In the genomic region with DNA sequence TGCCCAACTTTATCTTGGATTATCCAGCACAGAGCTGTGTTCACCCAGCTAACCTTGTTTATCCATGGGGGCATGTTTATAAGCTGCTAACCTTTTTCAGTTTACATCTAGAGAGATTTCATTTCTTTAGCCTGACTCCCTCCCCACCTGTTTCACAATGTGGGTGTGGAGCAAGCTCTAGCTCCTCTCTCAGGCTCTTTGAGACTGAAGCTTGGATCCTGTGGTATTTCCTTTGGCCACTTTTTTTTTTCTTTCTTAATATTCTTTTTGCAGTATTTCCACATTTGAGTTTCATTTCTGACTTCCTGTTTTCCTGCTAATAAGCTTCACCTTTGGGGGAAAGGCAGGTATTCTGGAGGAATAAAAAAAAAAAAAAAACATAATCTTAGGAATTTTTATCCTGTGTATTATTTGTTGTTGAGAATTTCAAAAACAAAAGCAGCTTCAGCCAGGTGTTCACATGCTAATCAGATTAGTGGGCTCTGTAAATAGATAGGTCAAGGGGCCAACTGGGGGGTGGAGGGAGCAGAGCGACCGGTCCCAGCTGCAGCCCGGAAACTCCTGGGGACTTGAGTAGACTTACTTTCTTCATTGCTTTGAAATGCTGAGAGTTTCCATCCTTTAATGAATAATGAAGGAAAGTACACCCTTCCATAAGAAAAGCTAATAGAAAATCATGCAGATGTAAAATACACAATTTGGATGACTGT, we compare ENCODE assay signal across 10 mouse cellular contexts. TPM values are rescaled to one million over a fixed set of nuclear protein-coding genes. Genes with fewer than 3 reads are reported as not detected.
A peak's percentile ranks its signal among the peaks of the same experiment; 100 is the strongest.
DNase-seq lines count a peak whose midpoint lies in the region; ATAC-seq lines count a peak whose summit lies in the region.
"Had no signal": no experiment of that assay in that cellular context is flagged by ENCODE, and none has a peak within 500 bp of the region (broad histone marks: within the 10 kb centered on the region; RNA-seq: fewer than 3 reads in every experiment).

No protein-coding gene starts in this region.

- H3K4me3 ChIP-seq in kidney, embryonic 15.5 days (replicated peaks), result peak overlapping the region; percentile 85; the same call in 1 of the 2 replicates
- peak overlapping the region; percentile 64; the same call in 1 of the 2 replicates for H3K4me3 ChIP-seq in embryonic facial prominence, embryonic 14.5 days (ENCODE audit: low read depth, low read length)
- no peak overlapping the region for H3K4me3 ChIP-seq in intestine, embryonic 15.5 days (replicated peaks)
- no peak overlapping the region for H3K4me3 ChIP-seq in neural tube, embryonic 12.5 days

- no peak for DNase-seq in kidney, postnatal 25 days
- DNase-seq in embryonic facial prominence, embryonic 14.5 days (ENCODE audit: low spot score), result no peak
- no peak for DNase-seq in thymus, postnatal 0 days (ENCODE audit: low spot score)
- no peak for DNase-seq in urinary bladder, adult 2 months (ENCODE audit: low spot score)
- DNase-seq in natural killer cell, adult 2 months (ENCODE audit: low spot score in 2 of 2), result no peak

- H3K4me1 ChIP-seq in kidney, embryonic 15.5 days, result peaks cover 25% of the 10 kb centered on the region
- H3K4me1 ChIP-seq in embryonic facial prominence, embryonic 14.5 days (ENCODE audit: control insufficient read depth, insufficient read depth, low read length), result peaks cover 20% of the 10 kb centered on the region
- 0 out of 2 replicates have a peak, but pooled peaks cover 6% of the 10 kb centered on the region for H3K4me1 ChIP-seq in intestine, embryonic 15.5 days (replicated peaks)
- no peaks in the 10 kb centered on the region; the same call in 1 of the 2 replicates for H3K4me1 ChIP-seq in neural tube, embryonic 12.5 days

- H3K9me3 ChIP-seq in kidney, embryonic 15.5 days (replicated peaks), result no peaks in the 10 kb centered on the region
- H3K9me3 ChIP-seq in embryonic facial prominence, embryonic 14.5 days (ENCODE audit: control insufficient read depth, low read length), result no peaks in the 10 kb centered on the region
- H3K9me3 ChIP-seq in intestine, embryonic 15.5 days, result no peaks in the 10 kb centered on the region
- H3K9me3 ChIP-seq in neural tube, embryonic 12.5 days, result no peaks in the 10 kb centered on the region

- H3K27me3 ChIP-seq in kidney, embryonic 15.5 days, result 0 out of 2 replicates have a peak, but pooled peaks cover 7% of the 10 kb centered on the region
- H3K27me3 ChIP-seq in embryonic facial prominence, embryonic 14.5 days (replicated peaks; ENCODE audit: control insufficient read depth, insufficient read depth, low read length), result 0 out of 2 replicates have a peak, but pooled peaks cover 3% of the 10 kb centered on the region
- H3K27me3 ChIP-seq in intestine, embryonic 15.5 days (replicated peaks), result no peaks in the 10 kb centered on the region
- peaks cover 7% of the 10 kb centered on the region for H3K27me3 ChIP-seq in neural tube, embryonic 12.5 days (replicated peaks)

- H3K27ac ChIP-seq in kidney, embryonic 15.5 days, result no peak overlapping the region
- H3K27ac ChIP-seq in embryonic facial prominence, embryonic 14.5 days (replicated peaks; ENCODE audit: low read depth, low read length), result no peak overlapping the region
- no peak overlapping the region for H3K27ac ChIP-seq in intestine, embryonic 15.5 days
- H3K27ac ChIP-seq in neural tube, embryonic 12.5 days, result no peak overlapping the region
- H3K27ac ChIP-seq: liver, embryonic 14.5 days had no signal

- H3K4me2 ChIP-seq in kidney, embryonic 15.5 days, result peak overlapping the region; percentile 90
- H3K4me2 ChIP-seq in embryonic facial prominence, embryonic 14.5 days (ENCODE audit: low read depth, low read length), result peak overlapping the region; percentile 73
- H3K4me2 ChIP-seq in intestine, embryonic 15.5 days (replicated peaks), result peak overlapping the region; percentile 90
- H3K4me2 ChIP-seq in neural tube, embryonic 12.5 days (replicated peaks), result peak overlapping the region; percentile 90

- ATAC-seq in kidney, embryonic 15.5 days (replicated peaks; ENCODE audit: low FRiP score), result no peak
- ATAC-seq in embryonic facial prominence, embryonic 14.5 days (ENCODE audit: low read depth), result no peak
- no peak for ATAC-seq in intestine, embryonic 15.5 days
- ATAC-seq in neural tube, embryonic 12.5 days (ENCODE audit: low FRiP score, low read depth), result no peak

- H3K9ac ChIP-seq in kidney, embryonic 15.5 days, result no peak overlapping the region
- H3K9ac ChIP-seq in embryonic facial prominence, embryonic 14.5 days (ENCODE audit: low read depth, low read length), result no peak overlapping the region
- H3K9ac ChIP-seq in intestine, embryonic 15.5 days, result no peak overlapping the region
- H3K9ac ChIP-seq in neural tube, embryonic 12.5 days, result no peak overlapping the region
- H3K9ac ChIP-seq: liver, embryonic 14.5 days had no signal

- WGBS in kidney, embryonic 15.5 days, result 37% methylated on average over 3 of the region's 3 CpGs
- 24% methylated on average over 3 of the region's 3 CpGs for WGBS in embryonic facial prominence, embryonic 14.5 days
- WGBS in intestine, embryonic 15.5 days, result 49% methylated on average over 3 of the region's 3 CpGs
- 25% methylated on average over 3 of the region's 3 CpGs for WGBS in neural tube, embryonic 12.5 days

- H3K36me3 ChIP-seq in kidney, embryonic 15.5 days, result peaks cover 9% of the 10 kb centered on the region; the same call in 1 of the 2 replicates
- peaks cover 5% of the 10 kb centered on the region for H3K36me3 ChIP-seq in embryonic facial prominence, embryonic 14.5 days (ENCODE audit: control insufficient read depth, insufficient read depth, low read length)
- H3K36me3 ChIP-seq in intestine, embryonic 15.5 days, result no peaks in the 10 kb centered on the region
- no peaks in the 10 kb centered on the region for H3K36me3 ChIP-seq in neural tube, embryonic 12.5 days
- H3K36me3 ChIP-seq: G1E had no signal

RNA-seq across cellular contexts. Expression of a gene that starts 3.5 kb away (rescaled TPM):
- 14.1 and 14.8 TPM in 2 replicates for polyA plus RNA-seq in kidney, embryonic 15.5 days (2015; fragmentation: Nextera tagmentation; extraction: Ambion mirVana)
- 7.7 and 9.4 TPM in 2 replicates for polyA plus RNA-seq in embryonic facial prominence, embryonic 14.5 days (2014; fragmentation: Nextera tagmentation; extraction: Ambion mirVana)
- polyA plus RNA-seq in intestine, embryonic 15.5 days (2015; fragmentation: Nextera tagmentation; extraction: Ambion mirVana), result 15.3 and 16.7 TPM in 2 replicates
- polyA plus RNA-seq in neural tube, embryonic 12.5 days (2016; fragmentation: Nextera tagmentation; extraction: Ambion mirVana), result 15.2 and 15.7 TPM in 2 replicates
- 1.5 and 1.8 TPM in 2 replicates for polyA plus RNA-seq in thymus, postnatal 0 days (2015; fragmentation: Nextera tagmentation; extraction: Ambion mirVana)
- 8.7 and 11.5 TPM in 2 replicates for polyA plus RNA-seq in urinary bladder, adult 2 months (2012; rRNA removed)
- polyA plus RNA-seq: G1E had no signal

Comparison
In these comparisons a context has a peak if more than half of its experiments do, and no peak if none do; other contexts are left out.
1. H3K4me3 ChIP-seq: peak in kidney, embryonic 15.5 days (single experiment) and embryonic facial prominence, embryonic 14.5 days (single experiment); none in intestine, embryonic 15.5 days (single experiment) and neural tube, embryonic 12.5 days (single experiment).
2. Peak in every context shown above with its lines, with median percentiles within 50 percentile points of each other: H3K4me2 ChIP-seq.